Mouse (Mus musculus): ENCODE data around the gene Gm36210.

Gm36210 gene

GRCm38 (mm10) chr7:4924891-4925301, 18.6 kb upstream of the Gm36210 start:
- in situ Hi-C loops (cut with MboI; ENCODE audit: low pct_unique_long_range_greater_than_20kb in 1 of 2, low sequenced_read_pairs in 2 of 2, unreplicated experiment in 1 of 2) = no loop called here

GRCm38 (mm10) chr7:4924483-4924882, 18.2 kb upstream of the Gm36210 start:
- in situ Hi-C loops (cut with MboI; ENCODE audit: low pct_unique_long_range_greater_than_20kb in 1 of 2, low sequenced_read_pairs in 2 of 2, unreplicated experiment in 1 of 2) = no loop called here

- in situ Hi-C loops (cut with MboI; ENCODE audit: low pct_unique_long_range_greater_than_20kb in 1 of 2, low sequenced_read_pairs in 2 of 2, unreplicated experiment in 1 of 2) = no loop called here
Observed at GRCm38 (mm10) chr7:4923586-4924364, 17.5 kb upstream of the Gm36210 start.

DNA sequence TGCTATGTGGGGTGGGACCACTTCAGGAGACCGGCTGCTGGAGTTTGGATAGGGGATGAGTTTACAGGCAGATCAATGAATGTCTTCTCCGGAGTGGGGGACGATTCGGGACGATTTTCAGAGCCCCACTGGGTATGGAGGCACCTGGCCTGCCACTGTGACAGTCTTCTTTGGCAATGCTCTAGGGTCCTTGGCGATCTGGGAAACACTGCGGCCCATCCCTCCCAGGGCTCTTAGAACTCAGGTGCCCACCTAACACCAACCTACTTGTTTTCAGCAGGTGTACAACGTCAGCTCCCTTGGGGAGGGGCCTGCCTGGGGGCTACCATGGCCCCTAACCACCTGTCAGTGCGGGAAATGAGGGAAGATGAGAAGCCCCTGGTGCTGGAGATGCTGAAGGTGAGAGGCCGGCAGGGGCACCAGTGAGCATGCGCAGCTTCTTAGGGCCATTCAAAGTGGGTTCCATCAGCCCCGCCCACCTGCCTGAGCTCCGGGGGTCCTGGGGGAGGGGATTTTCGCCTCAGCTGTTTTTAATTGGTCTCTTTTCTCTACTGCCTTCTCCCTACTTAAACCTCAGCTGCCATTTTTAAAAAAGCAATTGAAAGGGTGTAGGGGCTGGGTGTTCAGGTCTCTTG, 16.7 kb upstream of the Gm36210 start:
- in situ Hi-C loops (cut with MboI; ENCODE audit: low pct_unique_long_range_greater_than_20kb in 1 of 2, low sequenced_read_pairs in 2 of 2, unreplicated experiment in 1 of 2) = no loop called here

DNA sequence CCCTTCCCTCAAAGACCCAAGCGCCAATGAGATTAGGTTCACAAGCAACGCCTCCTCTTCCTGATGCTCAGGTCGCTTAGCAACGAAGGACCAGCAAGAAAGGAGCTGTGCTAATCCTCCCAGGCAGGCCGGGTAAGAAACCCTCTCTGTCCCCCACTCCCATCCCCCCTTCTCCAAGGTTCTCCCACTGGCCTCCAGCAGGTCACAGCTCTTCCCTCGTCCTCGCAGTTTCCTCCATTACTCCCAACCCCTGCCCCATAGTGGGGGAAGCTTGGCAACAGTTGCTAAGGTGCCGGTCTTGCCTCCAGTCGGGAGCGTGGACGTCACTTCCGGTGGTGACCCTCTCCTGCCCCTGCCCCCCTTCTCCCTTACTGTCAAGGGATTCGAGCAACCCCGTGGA, 16.2 kb upstream of the Gm36210 start:
- in situ Hi-C loops (cut with MboI; ENCODE audit: low pct_unique_long_range_greater_than_20kb in 1 of 2, low sequenced_read_pairs in 2 of 2, unreplicated experiment in 1 of 2) = no loop called here

DNA sequence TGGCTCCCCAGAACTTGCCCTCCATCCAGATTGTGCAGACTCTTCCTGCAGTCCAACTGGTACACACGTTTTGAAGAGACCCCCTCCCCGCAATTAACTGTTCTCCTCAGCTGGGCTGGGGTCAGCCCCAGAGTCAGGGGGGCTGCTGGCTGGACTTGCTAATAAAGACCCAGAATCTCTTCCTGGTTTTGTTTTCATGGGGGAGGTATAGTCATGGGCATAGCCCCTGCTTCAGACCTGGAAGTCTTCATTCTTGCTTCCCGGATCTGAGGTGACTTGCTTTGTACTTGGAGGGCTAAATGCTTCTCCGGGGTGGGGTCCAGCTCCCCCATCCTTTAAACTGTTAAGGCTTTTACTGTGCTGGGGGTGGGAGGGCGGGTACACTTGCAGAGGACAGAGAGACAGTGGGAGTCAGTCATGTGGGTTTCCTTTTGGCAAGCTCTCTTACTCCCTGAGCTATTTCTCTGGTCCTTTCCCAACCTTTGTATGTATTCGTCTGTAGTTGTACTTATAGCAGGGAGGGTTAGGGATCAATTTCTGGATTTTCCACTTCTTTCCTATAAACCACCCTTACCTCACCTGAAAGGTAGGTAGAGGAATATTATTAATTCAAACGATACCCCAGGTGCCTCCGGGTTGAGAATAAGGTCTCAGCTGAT, 15.6 kb upstream of the Gm36210 start, which contains the start of gene Nat14:
Gene Nat14, plus strand, starts transcription at position 205 of the 659 bp plus-strand sequence.
- in situ Hi-C loops (cut with MboI; ENCODE audit: low pct_unique_long_range_greater_than_20kb in 1 of 2, low sequenced_read_pairs in 2 of 2, unreplicated experiment in 1 of 2) = no loop called here

GRCm38 (mm10) chr7:4920976-4921823, 14.9 kb upstream of the Gm36210 start:
- in situ Hi-C loops (cut with MboI; ENCODE audit: low pct_unique_long_range_greater_than_20kb in 1 of 2, low sequenced_read_pairs in 2 of 2, unreplicated experiment in 1 of 2) = no loop called here

DNA sequence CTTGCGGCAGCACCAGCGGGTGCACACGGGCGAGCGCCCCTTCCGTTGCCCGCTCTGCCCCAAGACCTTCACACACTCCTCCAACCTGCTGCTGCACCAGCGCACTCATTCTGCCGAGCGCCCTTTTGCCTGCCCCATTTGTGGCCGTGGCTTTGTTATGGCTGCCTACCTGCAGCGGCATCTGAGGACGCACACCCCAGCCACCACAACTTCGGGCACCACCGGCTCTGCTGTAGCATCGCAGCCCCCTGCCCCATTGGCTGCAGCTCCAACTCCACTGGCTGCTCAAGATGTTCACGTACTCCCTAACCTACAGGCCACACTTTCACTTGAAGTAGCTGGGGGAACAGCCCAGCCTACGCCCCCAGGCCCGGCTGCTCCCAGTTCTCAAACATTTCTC, 14.2 kb upstream of the Gm36210 start:
- in situ Hi-C loops (cut with MboI; ENCODE audit: low pct_unique_long_range_greater_than_20kb in 1 of 2, low sequenced_read_pairs in 2 of 2, unreplicated experiment in 1 of 2) = no loop called here

DNA sequence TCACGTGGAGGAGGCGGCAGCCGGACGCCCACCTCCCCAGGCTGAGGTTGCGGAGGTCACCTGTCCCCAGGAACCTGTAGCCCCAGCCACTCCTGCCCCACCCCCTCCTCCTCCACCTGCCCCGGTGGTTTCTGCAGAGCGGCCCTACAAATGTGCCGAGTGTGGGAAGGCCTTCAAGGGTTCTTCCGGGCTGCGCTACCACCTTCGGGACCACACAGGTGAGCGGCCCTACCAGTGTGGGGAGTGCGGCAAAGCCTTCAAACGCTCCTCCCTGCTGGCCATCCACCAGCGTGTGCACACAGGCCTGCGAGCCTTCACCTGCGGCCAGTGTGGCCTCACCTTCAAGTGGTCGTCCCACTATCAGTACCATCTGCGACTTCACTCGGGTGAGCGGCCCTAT, 13.7 kb upstream of the Gm36210 start:
- in situ Hi-C loops (cut with MboI; ENCODE audit: low pct_unique_long_range_greater_than_20kb in 1 of 2, low sequenced_read_pairs in 2 of 2, unreplicated experiment in 1 of 2) = no loop called here

DNA sequence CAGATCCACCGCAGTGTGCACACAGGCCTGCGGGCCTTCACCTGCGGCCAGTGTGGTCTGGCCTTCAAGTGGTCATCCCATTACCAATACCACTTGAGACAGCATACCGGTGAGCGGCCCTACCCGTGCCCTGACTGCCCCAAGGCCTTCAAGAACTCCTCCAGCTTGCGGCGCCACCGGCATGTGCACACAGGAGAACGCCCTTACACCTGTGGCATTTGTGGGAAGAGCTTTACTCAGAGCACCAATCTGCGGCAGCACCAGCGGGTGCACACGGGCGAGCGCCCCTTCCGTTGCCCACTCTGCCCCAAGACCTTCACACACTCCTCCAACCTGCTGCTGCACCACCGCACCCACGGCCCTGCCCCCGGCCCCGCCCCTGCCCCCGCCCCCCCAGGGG, 12.8 kb upstream of the Gm36210 start:
- in situ Hi-C loops (cut with MboI; ENCODE audit: low pct_unique_long_range_greater_than_20kb in 1 of 2, low sequenced_read_pairs in 2 of 2, unreplicated experiment in 1 of 2) = no loop called here

- in situ Hi-C loops (cut with MboI; ENCODE audit: low pct_unique_long_range_greater_than_20kb in 1 of 2, low sequenced_read_pairs in 2 of 2, unreplicated experiment in 1 of 2) = no loop called here
Observed at GRCm38 (mm10) chr7:4918681-4919080, 12.4 kb upstream of the Gm36210 start.

GRCm38 (mm10) chr7:4917494-4917893, 11.2 kb upstream of the Gm36210 start:
- in situ Hi-C loops (cut with MboI; ENCODE audit: low pct_unique_long_range_greater_than_20kb in 1 of 2, low sequenced_read_pairs in 2 of 2, unreplicated experiment in 1 of 2) = no loop called here

GRCm38 (mm10) chr7:4915669-4916416, 9.5 kb upstream of the Gm36210 start:
- in situ Hi-C loops (cut with MboI; ENCODE audit: low pct_unique_long_range_greater_than_20kb in 1 of 2, low sequenced_read_pairs in 2 of 2, unreplicated experiment in 1 of 2) = no loop called here

DNA sequence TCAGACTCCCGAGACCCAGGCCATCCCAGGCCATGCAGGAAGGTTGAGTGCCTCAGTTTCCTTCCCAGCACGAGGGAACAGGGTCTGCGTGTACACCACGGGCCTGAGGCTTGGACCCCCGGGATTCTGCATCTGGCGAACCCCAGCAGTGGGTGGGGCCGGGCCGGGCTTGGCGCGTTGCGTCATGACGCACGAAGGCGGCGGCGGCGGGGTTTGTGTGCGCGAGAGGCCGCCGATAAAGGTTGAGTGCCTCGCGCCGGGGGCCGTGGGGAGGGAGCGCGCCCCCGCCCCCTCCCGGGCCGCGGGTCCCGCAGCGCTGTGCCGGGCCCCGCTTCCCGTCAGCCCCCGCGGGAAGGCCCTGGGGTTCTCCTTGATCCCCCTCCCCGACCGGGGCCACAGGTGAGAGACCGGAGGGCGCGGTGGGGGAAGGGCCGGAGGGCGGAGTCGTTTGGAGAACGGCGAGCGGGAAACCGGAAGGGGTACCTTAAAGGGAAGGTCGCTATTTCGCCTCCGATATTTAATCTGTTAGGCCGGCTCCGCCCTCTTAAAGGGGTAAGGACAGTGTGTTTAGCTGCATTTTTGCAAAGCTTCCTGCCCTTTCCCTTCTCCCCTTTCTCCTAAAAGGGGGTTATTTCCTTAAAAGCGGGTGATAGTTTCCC, 8.8 kb upstream of the Gm36210 start, which contains the start of gene Zfp628:
Gene Zfp628, plus strand, starts transcription at position 211 of the 659 bp plus-strand sequence.
- in situ Hi-C loops (cut with MboI; ENCODE audit: low pct_unique_long_range_greater_than_20kb in 1 of 2, low sequenced_read_pairs in 2 of 2, unreplicated experiment in 1 of 2) = no loop called here

DNA sequence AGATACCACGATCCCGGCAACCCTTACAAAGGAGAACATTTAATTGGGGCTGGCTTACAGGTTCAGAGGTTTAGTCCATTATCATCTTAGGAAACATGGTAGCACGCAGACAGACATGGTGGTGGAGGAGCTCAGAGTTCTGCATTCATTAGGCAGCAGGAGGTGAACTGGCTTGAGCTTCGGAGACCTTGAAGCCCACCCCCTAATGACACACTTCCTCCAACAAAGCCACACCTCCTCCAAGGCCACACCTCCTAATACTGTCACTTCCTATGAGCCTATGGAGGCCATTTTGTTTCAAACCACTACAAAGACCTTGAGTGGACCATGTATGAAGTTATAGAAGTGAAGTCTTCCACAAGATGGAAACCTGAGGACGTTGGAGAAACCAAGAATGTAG, 5.9 kb upstream of the Gm36210 start:
- in situ Hi-C loops (cut with MboI; ENCODE audit: low pct_unique_long_range_greater_than_20kb in 1 of 2, low sequenced_read_pairs in 2 of 2, unreplicated experiment in 1 of 2) = no loop called here

DNA sequence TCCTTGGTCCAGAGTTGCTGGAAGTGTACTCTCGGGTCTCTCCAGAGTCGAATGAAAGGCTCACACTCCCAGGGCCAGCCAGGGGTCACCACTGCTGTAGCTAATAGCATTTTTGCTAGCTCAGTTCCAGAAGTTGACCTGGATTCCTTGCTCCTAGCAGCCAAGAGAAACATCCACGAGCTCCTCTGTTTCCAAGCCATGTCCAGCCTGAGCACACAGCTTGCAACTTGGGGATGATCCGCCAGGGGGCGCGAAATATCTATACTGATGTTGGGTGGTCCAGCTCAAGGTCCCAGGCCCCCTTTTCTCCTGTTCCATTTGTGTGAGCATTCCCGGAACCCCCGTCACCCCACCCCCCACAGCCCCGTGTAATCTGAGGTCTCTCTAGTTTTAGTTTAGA, 5.2 kb upstream of the Gm36210 start:
- in situ Hi-C loops (cut with MboI; ENCODE audit: low pct_unique_long_range_greater_than_20kb in 1 of 2, low sequenced_read_pairs in 2 of 2, unreplicated experiment in 1 of 2) = no loop called here

DNA sequence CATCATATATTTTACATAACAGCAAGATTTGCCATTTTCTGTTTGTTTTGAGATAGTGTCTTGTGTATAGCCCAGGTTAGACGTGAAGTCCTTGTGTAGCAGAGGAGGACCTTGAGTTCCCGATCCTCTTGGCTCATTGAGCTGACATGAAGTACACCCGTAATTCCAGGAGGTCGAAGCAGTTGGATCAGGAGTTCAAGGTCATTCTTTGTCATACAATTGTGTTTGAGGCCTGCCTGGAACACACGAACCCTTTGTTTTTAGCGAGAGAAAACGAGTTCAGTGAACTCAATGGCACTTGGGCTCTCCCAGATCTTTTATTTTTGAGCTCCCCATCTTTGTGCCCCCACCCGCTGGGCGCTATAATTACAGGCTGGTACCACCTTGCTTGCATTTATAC, 3.9 kb downstream of the Gm36210 start:
- in situ Hi-C loops (cut with MboI; ENCODE audit: low pct_unique_long_range_greater_than_20kb in 1 of 2, low sequenced_read_pairs in 2 of 2, unreplicated experiment in 1 of 2) = no loop called here

- in situ Hi-C loops (cut with MboI; ENCODE audit: low pct_unique_long_range_greater_than_20kb in 1 of 2, low sequenced_read_pairs in 2 of 2, unreplicated experiment in 1 of 2) = no loop called here
Observed at GRCm38 (mm10) chr7:4901171-4901570, 5.1 kb downstream of the Gm36210 start.
